In the genomic region with DNA sequence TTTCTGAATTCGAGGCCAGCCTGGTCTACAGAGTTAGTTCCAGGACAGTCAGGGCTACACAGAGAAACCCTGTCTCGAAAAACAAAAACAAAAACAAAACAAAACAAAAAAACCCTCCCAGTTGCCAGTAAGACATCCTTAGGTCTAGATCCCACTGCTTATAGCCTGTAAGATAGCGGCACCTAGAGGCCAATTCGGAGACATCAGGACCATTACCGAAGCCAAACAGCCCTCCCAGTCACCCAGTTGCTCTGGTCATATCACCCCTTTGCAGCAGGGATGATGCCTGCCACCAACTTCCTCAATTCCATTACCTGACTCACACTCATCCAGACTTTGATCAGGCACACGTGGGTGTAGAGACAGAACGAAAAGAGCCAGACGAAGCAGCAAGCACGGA, we compare ENCODE assay signal across 8 mouse cellular contexts.
DNase-seq lines count a peak whose midpoint lies in the region; ATAC-seq and TF ChIP-seq lines count a peak whose summit lies in the region.

No protein-coding gene starts in this region.

- no peak overlapping the region for H3K4me2 ChIP-seq in stomach, postnatal 0 days (replicated peaks; ENCODE audit: low read depth)

- 20% methylated on average over 9 of the region's 9 CpGs for WGBS in stomach, postnatal 0 days

- peak; percentile 54 for DNase-seq in gastrocnemius, postnatal 10 days
- DNase-seq in gastrocnemius, postnatal 25 days: no peak
- peak; percentile 78 for DNase-seq in 416B (ENCODE audit: low read depth)
- DNase-seq in ZHBTc4 (ENCODE audit: low read depth, low spot score): peak; percentile 72
- DNase-seq in embryo, embryonic 9.5 days (ENCODE audit: extremely low spot score): peak; percentile 45
- peak; percentile 23 to 57 for DNase-seq in kidney, adult 8-10 months
- peak; percentile 85 for DNase-seq in lung, postnatal 36 days
- peak; percentile 60 for DNase-seq in stomach, postnatal 0 days (ENCODE audit: low spot score)

- H3K27ac ChIP-seq in stomach, postnatal 0 days (replicated peaks): no peak overlapping the region

- no peaks in the 10 kb centered on the region for H3K9me3 ChIP-seq in stomach, postnatal 0 days (ENCODE audit: control insufficient read depth, low read length)

- no peaks in the 10 kb centered on the region for H3K36me3 ChIP-seq in stomach, postnatal 0 days (ENCODE audit: control insufficient read depth, insufficient read depth, low read length)

- peaks cover 3% of the 10 kb centered on the region; the same call in 1 of the 2 replicates for H3K4me1 ChIP-seq in stomach, postnatal 0 days (replicated peaks; ENCODE audit: control insufficient read depth, insufficient read depth)

- no peak for ATAC-seq in stomach, postnatal 0 days (ENCODE audit: low FRiP score, low TSS enrichment)

- no peaks in the 10 kb centered on the region for H3K27me3 ChIP-seq in stomach, postnatal 0 days (ENCODE audit: control insufficient read depth, insufficient read depth, low read length)

- H3K9ac ChIP-seq in stomach, postnatal 0 days (ENCODE audit: low read length): no peak overlapping the region

- peak; percentile 81 for TF ChIP-seq CTCF in stomach, postnatal 0 days (IDR thresholded peaks at IDR 0.05; ENCODE audit: low read depth)

- TF ChIP-seq EP300 in stomach, postnatal 0 days (optimal IDR thresholded peaks at IDR 0.05): no peak

- H3K4me3 ChIP-seq in stomach, postnatal 0 days (ENCODE audit: low read depth, low read length): no peak overlapping the region
